Mouse (Mus musculus): ENCODE data around the gene Golga4.

- TF ChIP-seq CTCF (IDR thresholded peaks at IDR 0.05; ENCODE audit: extremely low read depth, insufficient read depth, insufficient read length, insufficient replicate concordance): no peak
- TF ChIP-seq POLR2A (IDR thresholded peaks at IDR 0.05; ENCODE audit: low read depth, low read length): no peak
Observed at GRCm38 (mm10) chr9:118593443-118593842, 87.4 kb downstream of the Golga4 start.

Data from spleen, adult 2 months (tissue).